Mouse (Mus musculus) kidney, postnatal 36 days (tissue): ENCODE measurements around the gene Nfix.
A peak's percentile ranks its signal among the peaks of the same experiment; 100 is the strongest.

ENCODE experiments used
- DNase-seq, 2 experiments: peaks; one replicate each; pipeline ENCODE4 v3.0.0; 2021 to 2022; ENCODE audit warnings: mixed read lengths in 2 of 2

The Nfix gene

GRCm38 (mm10) chr8:84733959-84734358, 66.2 kb downstream of the Nfix start:
- DNase-seq, result no peak

DNA sequence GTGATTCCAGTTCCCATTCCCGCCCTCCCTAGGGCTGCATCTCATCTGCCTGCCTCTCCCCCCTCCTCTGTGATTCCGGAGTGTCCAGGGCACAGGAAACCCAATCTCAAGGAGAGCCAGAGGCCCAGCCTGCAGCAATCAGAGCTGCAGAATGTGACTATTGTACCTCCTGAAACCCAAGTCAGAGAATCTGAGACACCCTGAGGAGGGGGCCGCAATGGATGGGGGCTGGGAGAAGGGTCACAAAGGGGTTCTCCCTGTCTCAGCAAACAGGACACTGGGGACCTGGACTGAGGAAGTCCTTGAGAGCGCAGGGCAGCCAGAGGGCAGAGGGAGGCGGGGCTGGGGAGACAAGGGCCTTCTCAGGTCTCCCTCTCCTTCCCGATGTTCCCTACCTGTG, 67.1 kb downstream of the Nfix start:
- DNase-seq, result peak in 1 of 2 experiments; percentile 43

- no peak for DNase-seq
Measured at GRCm38 (mm10) chr8:84732545-84732944, 67.6 kb downstream of the Nfix start.

GRCm38 (mm10) chr8:84731371-84732177, 68.6 kb downstream of the Nfix start:
- DNase-seq, result no peak

DNA sequence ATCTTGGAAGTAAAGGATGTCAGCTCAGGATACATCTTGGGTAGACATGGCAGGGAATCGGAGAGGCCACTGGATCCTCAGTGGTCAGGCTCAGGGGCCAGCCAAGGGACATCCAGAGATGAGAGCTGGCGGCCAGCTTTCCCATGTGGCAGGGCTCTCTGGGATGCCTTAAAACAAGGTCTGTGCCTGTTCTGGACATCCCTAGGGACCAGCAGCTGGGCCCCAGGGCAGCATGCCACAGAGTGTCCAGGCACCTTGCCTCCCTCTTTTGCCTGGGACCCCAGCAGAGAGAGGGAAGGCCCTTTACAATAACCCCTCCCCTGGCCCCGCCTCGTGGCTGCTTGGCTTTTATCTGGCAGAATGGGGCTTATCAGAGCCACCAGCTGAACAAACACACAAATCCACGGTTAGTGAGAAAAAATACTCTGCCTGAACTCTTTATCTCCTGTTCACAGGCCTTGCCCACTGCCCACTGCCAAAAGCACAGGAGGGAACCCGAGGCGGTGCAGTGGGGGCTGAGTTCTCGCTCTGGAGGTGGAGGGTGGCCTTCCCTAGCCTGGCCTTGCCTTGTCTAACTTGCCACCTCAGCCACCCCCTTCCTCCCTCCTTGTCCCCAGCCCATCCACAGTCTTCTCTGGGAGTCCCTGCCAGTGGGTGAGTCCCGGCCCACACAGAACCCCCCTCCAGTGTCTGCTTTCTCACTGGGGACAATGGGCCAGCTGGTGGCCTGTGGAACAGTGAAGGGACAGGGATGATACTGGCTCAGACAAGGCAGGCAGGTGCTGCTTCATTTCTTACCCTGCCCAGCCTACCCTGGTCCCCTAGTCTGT, 69.4 kb downstream of the Nfix start:
- DNase-seq, result no peak

DNA sequence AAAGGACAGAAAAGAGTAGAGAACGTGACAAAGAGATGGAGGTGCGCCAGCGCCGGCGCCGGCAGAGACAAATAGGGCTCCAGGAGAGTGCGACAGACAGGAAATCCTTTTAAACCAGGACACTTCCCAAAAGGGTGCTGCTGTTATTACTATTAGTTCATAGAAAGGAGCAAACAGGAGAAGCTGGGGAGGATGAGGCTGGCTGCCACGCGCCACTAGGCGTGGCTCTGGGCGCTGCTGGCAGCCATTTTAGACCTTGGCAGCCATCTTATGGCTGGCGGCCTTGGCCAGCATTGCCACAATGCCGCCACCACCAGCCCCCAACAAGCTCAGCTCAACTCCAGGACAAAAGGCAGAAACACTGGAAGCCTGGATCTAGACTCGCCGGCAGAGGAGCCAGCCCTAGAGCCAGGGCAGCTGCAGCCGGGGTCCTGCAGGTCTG, 70.2 kb downstream of the Nfix start:
- DNase-seq, result peak; percentile 68 to 73

- no peak for DNase-seq
Measured at GRCm38 (mm10) chr8:84728474-84728873, 71.7 kb downstream of the Nfix start.

DNA sequence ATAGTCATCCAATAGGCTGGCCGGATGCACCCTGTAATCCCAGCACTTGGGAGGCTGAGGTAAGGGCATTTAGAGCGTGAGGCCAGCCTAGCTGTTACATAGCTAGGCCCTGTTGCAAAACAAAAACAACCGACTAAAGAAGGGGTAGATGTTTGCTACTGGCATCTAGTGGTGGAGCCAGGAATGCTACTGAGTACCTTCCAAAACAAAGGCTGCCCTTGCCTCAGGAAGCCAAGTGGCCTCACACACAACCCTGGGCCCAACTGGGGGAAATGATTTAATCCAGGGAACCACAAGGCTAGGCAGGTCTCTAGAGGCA, 74.2 kb downstream of the Nfix start:
- peak; percentile 60 to 69 for DNase-seq

- no peak for DNase-seq
Measured at GRCm38 (mm10) chr8:84725246-84725940, 74.8 kb downstream of the Nfix start.

- DNase-seq, result no peak
Measured at GRCm38 (mm10) chr8:84724683-84725082, 75.5 kb downstream of the Nfix start.

DNA sequence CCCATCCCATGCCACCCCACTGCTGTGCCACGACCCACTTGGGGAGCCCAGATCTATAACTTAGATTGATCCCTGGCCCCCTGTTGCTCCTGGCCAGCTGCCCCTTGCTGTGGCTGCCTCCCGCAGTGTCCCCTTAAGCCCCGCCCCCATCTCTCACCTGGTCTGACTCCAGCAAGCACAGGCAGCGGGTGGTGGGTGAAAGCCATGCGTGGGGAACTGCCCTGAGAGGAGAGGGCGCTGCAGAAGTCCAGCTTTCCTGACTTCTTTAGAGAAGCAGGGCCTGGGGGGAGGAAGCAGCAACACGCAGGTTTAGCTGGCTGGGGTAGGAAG, 76.6 kb downstream of the Nfix start:
- peak in 1 of 2 experiments; percentile 69 for DNase-seq

- DNase-seq, result peak; percentile 74 to 82
Measured at GRCm38 (mm10) chr8:84722850-84723570, 77.1 kb downstream of the Nfix start, which contains the start of gene G430095P16Rik. Gene G430095P16Rik, plus strand, starts transcription at chr8:84723007.

- no peak for DNase-seq
Measured at GRCm38 (mm10) chr8:84722530-84722849, 77.7 kb downstream of the Nfix start.

- no peak for DNase-seq
Measured at GRCm38 (mm10) chr8:84718959-84719690, 81.0 kb downstream of the Nfix start.

DNA sequence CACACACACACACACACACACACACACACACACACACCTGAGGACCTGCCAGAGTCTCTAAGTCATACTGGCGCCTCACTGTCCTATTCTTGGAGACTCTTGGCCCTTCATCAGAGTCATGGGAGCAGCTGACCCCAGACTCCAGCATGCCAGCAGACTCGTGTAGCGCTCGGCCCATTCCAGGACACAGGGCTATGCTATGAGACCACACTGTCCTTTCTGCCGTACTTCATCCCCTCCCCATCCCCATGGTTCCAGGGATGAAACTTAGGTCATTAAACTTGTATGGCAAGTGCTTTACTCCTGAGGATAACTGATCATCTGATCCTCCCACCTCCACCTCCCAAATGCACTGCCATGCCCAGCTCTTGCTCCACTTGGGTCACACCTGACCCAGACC, 81.7 kb downstream of the Nfix start:
- DNase-seq, result no peak

- DNase-seq, result no peak
Measured at GRCm38 (mm10) chr8:84716790-84717189, 83.4 kb downstream of the Nfix start.

GRCm38 (mm10) chr8:84715893-84716468, 84.2 kb downstream of the Nfix start:
- peak in 1 of 2 experiments; percentile 45 for DNase-seq

GRCm38 (mm10) chr8:84714161-84714560, 86.0 kb downstream of the Nfix start:
- DNase-seq, result no peak

DNA sequence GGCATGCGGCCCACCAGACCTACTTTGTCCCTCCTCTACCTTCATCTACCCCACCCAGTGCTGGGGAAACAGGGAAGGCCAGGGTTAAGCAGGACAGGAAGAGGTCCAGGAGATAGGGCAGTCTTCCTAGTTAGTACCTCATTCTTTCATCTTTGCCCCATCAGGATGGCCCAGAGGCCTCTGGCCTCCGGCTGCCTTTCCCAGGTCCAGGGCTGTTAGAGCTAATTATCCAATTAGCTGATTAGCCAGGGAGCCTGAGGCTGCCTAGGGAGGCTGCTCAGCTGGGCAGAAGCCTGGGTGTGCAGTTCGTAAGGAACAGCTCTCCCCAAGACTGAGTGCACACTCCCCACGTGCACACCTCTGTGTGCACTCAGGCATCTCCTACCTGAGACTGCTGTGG, 86.8 kb downstream of the Nfix start:
- no peak for DNase-seq

DNA sequence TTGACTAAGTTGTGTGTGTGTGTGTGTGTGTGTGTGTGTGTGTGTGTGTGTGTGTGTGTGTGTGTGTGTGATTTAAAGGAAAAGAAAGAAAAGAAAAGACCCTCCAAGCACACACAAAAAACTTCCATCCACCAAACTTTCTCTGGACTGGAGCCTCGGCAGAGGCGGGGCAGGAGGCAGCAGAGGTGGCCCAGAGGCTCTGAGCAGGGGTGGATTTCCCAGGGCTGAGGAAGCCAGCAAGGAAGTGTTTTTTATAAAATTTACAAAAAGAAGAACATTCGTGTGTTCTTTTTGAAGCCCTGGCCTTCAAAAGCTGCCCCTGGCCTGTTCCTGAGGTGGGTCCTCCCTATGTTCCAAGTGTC, 87.4 kb downstream of the Nfix start:
- no peak for DNase-seq

- peak in 1 of 2 experiments; percentile 46 for DNase-seq
Measured at GRCm38 (mm10) chr8:84711933-84712758, 88.0 kb downstream of the Nfix start.
